Mouse (Mus musculus): Measurements from ENCODE around the gene Gm10721.
"Not testable (repeated sequence)": the region's sequence is repeated elsewhere in the genome, so short reads cannot be mapped to it uniquely, and the experiment has no call there.

- TF ChIP-seq E2F4 (IDR thresholded peaks at IDR 0.05; ENCODE audit: insufficient read depth); POLR2A (IDR thresholded peaks at IDR 0.05; ENCODE audit: insufficient read length, low read depth); MAX (IDR thresholded peaks at IDR 0.05; ENCODE audit: low read depth); MYOG (IDR thresholded peaks at IDR 0.05; ENCODE audit: control insufficient read depth in 1 of 3, insufficient read depth in 1 of 3, insufficient read length in 2 of 3, low read depth in 2 of 3): not testable (repeated sequence)
These were observed 6.0 kb downstream of the Gm10721 start for GRCm38 (mm10) chr9:3018944-3019343.
